Mouse (Mus musculus): Measurements from ENCODE around the gene Dalrd3. TPM values are rescaled to one million over a fixed set of nuclear protein-coding genes. Genes with fewer than 3 reads are reported as not detected.
A peak's percentile ranks its signal among the peaks of the same experiment; 100 is the strongest.

Gene Dalrd3
- polyA plus RNA-seq, 1 experiment from 2014 or later: 137 TPM

DNA sequence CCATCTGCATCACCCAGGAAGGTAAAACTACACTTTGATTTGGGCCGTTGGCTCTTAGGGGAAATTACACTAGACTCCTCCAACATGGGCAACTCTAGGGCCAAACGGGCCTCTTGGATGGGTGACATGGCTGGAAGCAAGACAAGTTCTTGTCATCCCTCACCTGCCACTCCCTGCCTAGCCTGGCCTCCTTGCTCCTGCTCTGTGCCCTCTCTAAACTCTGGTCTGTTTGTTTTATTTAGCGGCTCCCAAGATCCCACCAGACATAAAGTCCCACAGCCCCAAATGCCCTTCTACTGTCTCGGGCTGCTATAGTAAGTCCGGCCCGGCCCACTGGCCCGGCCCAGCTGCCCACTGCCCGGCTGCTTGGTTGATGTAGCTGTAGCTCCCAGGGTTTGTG, 6.0 kb upstream of the Dalrd3 start:
- Histone ChIP-seq H3K36me3 (peaks cover 47% of the 10 kb centered on the region), H3K4me1 (peaks cover 36% of the 10 kb centered on the region), H3K27ac (replicated peaks) (no peak overlapping the region), H3K4me2 (replicated peaks) (no peak overlapping the region), H3K27me3 (no peaks in the 10 kb centered on the region), H3K9me3 (replicated peaks) (no peaks in the 10 kb centered on the region), H3K9ac (no peak overlapping the region), H3K4me3 (replicated peaks) (no peak overlapping the region)
- WGBS: 93% methylated on average over 8 of the region's 8 CpGs
- no peak for ATAC-seq (ENCODE audit: insufficient number of reproducible peaks, low FRiP score, low TSS enrichment, low read depth)

DNA sequence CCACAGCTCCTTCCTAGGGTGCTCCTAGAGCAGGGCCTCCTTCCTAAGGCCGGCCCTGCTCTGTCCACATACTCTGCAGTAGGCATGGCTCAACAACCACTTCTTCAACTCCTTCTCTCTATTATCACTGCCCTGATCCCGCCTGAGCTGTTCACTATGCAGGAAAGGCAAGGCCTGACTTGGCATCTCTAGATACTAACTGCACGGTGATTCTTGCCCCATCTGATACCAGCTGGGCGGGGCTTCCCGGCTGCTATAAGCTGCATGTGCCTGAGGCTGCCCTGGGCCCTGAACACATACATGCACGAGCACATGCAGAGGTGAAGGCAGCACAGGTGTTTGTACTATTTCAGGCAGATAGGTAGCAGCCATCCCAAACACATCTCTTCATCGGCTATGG, 5.6 kb upstream of the Dalrd3 start:
- Histone ChIP-seq H3K4me1 (peaks cover 39% of the 10 kb centered on the region), H3K4me2 (replicated peaks) (no peak overlapping the region), H3K9me3 (replicated peaks) (no peaks in the 10 kb centered on the region), H3K4me3 (replicated peaks) (no peak overlapping the region), H3K36me3 (peaks cover 43% of the 10 kb centered on the region), H3K9ac (no peak overlapping the region), H3K27me3 (no peaks in the 10 kb centered on the region), H3K27ac (replicated peaks) (no peak overlapping the region)
- no peak for ATAC-seq (ENCODE audit: insufficient number of reproducible peaks, low FRiP score, low TSS enrichment, low read depth)
- WGBS: 75% methylated on average over 7 of the region's 7 CpGs

DNA sequence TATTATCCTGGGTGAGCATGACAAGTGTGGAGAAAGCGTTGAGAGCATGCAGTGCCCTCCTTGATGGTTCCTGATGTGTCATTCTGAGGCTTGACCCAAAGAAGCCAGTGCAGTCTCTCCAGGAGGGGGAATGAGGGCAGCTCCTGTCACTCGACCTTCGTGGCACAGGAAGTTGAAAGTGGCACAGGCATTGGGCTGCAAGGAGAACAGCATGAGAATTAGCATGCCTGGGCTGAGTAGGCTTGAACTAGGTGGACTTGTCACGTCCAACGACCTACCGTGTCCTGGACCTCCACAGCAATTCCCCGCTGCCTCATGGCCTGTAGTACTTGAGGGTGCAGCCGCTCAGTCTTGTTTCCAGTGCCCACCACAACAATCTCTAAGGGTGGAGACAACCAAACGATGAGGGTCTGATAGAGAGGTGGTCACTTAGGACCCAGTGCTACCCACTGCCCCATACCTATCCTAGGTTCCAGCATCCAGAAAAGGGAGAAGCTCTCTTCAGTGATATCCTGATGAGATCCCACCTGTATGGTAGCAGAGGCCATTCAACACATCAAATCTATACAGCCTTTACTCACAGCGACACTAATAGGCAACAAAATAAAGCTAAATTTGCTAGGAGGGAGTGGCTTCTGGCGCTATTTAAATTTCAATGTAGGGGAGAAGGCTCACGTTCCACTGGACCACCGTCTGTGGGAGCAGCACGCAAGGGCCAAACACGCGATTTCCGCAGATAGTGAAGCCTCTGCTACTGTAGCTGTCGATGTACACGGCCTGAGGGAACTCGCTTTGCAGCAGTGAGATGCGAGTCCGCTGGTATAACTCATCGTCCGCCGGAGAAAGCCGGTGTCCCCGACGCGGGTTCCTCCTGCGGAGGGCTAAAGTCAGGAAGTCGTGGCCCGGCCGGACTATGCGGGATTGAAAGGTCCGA, 3.5 kb upstream of the Dalrd3 start:
- H3K36me3 ChIP-seq: peaks cover 40% of the 10 kb centered on the region
- WGBS: 12% methylated on average over 35 of the region's 35 CpGs
- no peak for ATAC-seq (ENCODE audit: insufficient number of reproducible peaks, low FRiP score, low TSS enrichment, low read depth)
- peak overlapping the region; percentile 72 for H3K4me3 ChIP-seq (replicated peaks)
- H3K4me1 ChIP-seq: peaks cover 48% of the 10 kb centered on the region
- H3K9ac ChIP-seq: peak overlapping the region; percentile 75
- H3K27ac ChIP-seq (replicated peaks): peak overlapping the region; percentile 96
- no peaks in the 10 kb centered on the region for H3K9me3 ChIP-seq (replicated peaks)
- H3K4me2 ChIP-seq (replicated peaks): peak overlapping the region; percentile 97
- H3K27me3 ChIP-seq: no peaks in the 10 kb centered on the region

DNA sequence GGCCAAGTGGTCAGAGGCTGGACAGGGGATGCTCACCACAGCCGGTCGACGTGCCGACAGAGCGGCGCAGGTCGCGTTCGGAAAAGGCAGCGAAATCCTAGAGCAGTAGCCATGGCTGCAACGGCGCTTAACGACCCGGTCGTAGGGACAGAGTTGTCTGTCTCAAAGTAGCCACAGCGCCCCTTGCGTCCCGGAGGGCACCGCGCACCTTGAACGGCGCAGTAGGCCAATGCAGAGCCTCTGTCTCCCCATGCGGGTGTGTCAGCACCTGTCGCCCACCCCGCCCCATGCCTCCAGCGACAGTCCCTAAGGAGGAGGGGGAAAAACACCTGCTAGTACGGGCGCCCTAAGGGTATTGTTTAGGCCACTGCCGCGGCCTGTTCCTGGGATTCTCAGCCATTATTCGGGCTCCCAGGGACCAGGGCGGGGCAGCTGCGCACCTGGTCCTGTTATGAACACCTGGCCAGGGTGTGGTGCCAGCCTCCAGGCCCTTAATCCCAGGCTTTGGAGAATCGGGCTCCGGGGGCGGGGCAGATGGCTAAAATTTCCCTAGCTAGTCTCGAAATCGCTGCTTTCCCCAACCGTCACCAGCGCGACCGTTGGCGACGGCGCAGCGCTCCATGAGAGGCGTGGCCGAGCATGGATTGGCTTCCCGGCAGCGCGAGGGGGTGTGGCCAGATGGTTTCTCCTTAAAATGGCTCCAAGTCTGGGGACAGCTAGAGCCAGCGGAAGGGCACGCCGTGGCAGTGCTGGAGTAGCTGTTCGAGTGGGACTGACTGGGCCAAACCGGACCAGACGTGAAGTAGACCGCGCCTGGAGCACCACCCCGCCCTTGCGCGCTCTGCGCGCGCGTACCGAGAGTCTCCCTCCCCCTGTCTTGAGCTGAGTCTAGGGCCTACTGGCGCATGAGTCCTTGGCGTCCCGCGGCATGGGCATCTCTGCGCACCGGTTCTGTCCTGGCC, 2.6 kb upstream of the Dalrd3 start, which contains the start of gene Ndufaf3:
TSS of gene Ndufaf3 (minus strand) at position 620 of the 962 bp plus-strand sequence.
- WGBS: under 1% methylated on average over 73 of the region's 73 CpGs
- H3K36me3 ChIP-seq: peaks cover 46% of the 10 kb centered on the region

DNA sequence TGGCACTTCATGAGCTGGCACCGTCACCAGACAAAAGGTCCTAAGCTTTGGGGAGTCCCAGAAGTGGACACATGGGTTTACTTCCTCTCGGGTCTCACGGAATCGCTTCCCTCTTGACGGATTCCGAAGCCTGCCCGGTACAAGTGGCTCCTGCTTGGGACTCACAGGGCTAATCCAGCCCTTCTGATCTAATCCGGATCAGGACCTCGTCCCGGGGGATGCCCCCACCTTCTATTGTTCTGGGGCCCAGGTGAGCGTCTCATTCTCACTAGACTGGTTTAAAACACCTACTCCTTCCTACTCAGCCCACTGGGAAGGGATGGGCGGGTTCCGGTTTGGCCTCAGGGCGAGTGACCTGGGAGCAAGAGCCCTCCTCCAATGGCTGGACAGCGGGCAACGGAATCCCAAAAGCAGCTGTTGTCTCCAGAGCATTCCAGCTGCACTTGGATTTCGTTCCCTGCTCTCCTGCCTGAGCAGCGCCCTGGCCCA, 1.7 kb upstream of the Dalrd3 start:
- H3K4me1 ChIP-seq: peaks cover 40% of the 10 kb centered on the region
- H3K9ac ChIP-seq: peak overlapping the region; percentile 75
- H3K27ac ChIP-seq (replicated peaks): peak overlapping the region; percentile 96
- H3K27me3 ChIP-seq: no peaks in the 10 kb centered on the region
- no peaks in the 10 kb centered on the region for H3K9me3 ChIP-seq (replicated peaks)
- ATAC-seq (ENCODE audit: insufficient number of reproducible peaks, low FRiP score, low TSS enrichment, low read depth): no peak
- H3K36me3 ChIP-seq: peaks cover 47% of the 10 kb centered on the region
- H3K4me3 ChIP-seq (replicated peaks): peak overlapping the region; percentile 72
- 7% methylated on average over 18 of the region's 18 CpGs for WGBS
- H3K4me2 ChIP-seq (replicated peaks): peak overlapping the region; percentile 97

More for the DNA sequence above, 2.6 kb upstream of the Dalrd3 start, which contains the start of gene Ndufaf3:
- Histone ChIP-seq H3K9ac (peak within 1 kb of the TSS; percentile 75), H3K27me3 (no peaks in the 10 kb centered on the region), H3K4me1 (peaks cover 40% of the 10 kb centered on the region), H3K4me2 (replicated peaks) (peak within 1 kb of the TSS; percentile 97), H3K4me3 (replicated peaks) (peak within 1 kb of the TSS; percentile 72), H3K9me3 (replicated peaks) (no peaks in the 10 kb centered on the region), H3K27ac (replicated peaks) (peak within 1 kb of the TSS; percentile 96)
- peak; percentile 86 for ATAC-seq (ENCODE audit: insufficient number of reproducible peaks, low FRiP score, low TSS enrichment, low read depth)

DNA sequence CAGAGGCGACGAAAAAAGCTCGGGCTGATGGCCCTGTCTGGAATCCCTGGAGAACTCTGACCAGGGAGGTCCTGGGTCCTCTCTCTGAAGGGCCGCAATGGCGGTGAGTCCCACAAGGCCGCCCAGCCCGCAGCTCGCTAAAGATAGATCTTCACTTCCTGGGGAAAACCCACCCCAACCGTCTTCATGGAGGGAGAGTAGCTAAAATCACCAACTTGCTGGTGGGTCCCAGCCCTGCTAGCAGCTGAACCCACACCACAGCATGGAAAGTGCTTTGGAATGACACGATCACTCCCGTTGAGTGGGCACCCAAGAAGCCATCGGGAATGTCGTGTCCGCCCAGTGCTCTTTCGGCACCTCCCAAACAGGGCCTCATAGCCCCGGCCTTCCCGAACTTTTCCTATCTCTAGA, 1.2 kb upstream of the Dalrd3 start:
- H3K4me3 ChIP-seq (replicated peaks): peak overlapping the region; percentile 72
- 79% methylated on average over 17 of the region's 17 CpGs for WGBS
- peaks cover 40% of the 10 kb centered on the region for H3K4me1 ChIP-seq
- no peak overlapping the region for H3K9ac ChIP-seq
- H3K27ac ChIP-seq (replicated peaks): peak overlapping the region; percentile 96
- peaks cover 48% of the 10 kb centered on the region for H3K36me3 ChIP-seq
- ATAC-seq (ENCODE audit: insufficient number of reproducible peaks, low FRiP score, low TSS enrichment, low read depth): no peak
- H3K27me3 ChIP-seq: no peaks in the 10 kb centered on the region
- peak overlapping the region; percentile 97 for H3K4me2 ChIP-seq (replicated peaks)
- H3K9me3 ChIP-seq (replicated peaks): no peaks in the 10 kb centered on the region

DNA sequence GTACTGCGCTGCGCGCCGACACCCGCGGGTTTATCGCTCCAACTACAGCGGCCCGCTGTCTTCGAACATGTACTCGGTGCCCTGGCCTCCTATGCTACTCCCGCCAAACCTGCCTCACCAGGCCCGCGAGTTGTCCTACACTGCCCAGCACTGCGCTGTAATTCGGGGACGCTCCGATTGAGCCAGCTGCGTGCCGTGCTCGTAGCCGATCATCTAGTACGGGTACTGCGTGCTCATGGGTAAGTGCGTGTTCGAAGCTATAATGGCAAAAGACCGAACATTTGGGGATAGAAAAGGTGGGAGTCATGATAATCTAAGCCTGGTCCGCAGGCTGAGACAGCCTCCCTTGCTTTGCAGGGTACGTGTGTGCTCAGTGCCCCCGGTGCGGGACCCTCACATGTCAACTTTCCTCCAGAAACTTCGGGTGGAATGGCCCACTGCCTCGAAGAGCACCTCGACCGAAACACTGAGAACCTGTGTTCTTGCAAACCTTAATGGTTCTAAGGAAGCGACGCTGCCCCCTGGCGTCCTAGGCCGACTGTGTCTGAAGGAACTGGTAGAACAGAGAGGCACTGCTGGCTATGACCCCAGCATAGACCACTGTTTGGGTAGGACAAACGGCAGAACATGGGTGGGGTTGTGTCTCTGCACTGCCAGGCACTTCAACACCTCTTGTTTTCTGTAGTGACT, 666 bp downstream of the Dalrd3 start:
- H3K4me2 ChIP-seq (replicated peaks): peak overlapping the region; percentile 96
- no peaks in the 10 kb centered on the region for H3K9me3 ChIP-seq (replicated peaks)
- no peak for ATAC-seq (ENCODE audit: insufficient number of reproducible peaks, low FRiP score, low TSS enrichment, low read depth)
- H3K36me3 ChIP-seq: peaks cover 49% of the 10 kb centered on the region
- H3K9ac ChIP-seq: peak overlapping the region; percentile 48
- H3K4me1 ChIP-seq: peaks cover 47% of the 10 kb centered on the region
- peak overlapping the region; percentile 68 for H3K27ac ChIP-seq (replicated peaks)
- H3K27me3 ChIP-seq: no peaks in the 10 kb centered on the region
- peak overlapping the region; percentile 69 for H3K4me3 ChIP-seq (replicated peaks)
- WGBS: 2% methylated on average over 40 of the region's 40 CpGs

DNA sequence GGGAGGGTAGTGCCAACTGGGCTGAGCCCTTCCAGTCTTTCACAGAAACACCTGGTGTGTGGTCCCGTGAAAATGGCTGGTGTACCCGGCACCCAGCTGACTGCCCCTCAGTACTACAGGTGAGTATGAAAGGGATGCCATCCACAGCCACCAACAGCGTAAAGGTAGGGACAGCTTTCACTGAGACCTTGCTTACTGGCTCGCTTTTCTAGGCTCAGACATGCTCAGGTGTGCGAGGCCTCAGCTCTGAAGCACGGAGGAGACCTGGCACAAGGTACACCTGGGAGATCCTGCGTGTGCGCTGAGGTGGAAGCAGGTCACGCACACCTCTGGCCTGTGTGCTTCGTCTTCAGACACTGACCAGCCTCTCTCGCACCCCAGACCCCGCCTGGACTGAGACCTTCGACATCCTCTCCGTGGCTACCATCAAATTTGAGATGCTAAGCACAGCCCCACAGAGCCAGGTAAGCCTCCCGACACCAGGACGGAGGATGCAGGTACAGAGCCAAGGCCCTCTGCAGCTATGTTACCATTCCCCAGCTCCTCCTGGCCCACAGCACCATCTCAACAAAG, 1.8 kb downstream of the Dalrd3 start:
- Histone ChIP-seq H3K4me2 (replicated peaks) (no peak overlapping the region), H3K27me3 (no peaks in the 10 kb centered on the region), H3K36me3 (peaks cover 53% of the 10 kb centered on the region), H3K27ac (replicated peaks) (no peak overlapping the region), H3K9me3 (replicated peaks) (no peaks in the 10 kb centered on the region), H3K4me1 (peaks cover 48% of the 10 kb centered on the region), H3K9ac (no peak overlapping the region), H3K4me3 (replicated peaks) (no peak overlapping the region)
- WGBS: 93% methylated on average over 16 of the region's 16 CpGs
- no peak for ATAC-seq (ENCODE audit: insufficient number of reproducible peaks, low FRiP score, low TSS enrichment, low read depth)

DNA sequence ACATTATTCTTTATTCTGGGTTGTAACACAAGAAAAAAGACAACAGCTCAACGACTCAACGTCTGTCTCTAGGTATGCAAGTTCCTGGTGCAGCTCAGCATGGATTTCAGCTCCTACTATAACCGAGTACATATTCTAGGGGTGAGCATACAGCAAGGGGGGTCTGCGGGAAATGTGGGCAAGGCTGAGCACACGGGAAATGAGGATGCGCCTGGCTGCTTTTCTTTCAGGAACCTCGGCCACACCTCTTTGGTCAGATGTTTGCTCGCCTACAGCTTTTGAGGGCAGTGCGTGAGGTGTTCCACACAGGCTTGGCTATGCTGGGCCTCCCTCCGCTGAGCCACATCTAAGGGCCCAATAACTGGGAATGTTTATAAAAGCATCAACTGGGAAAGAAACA, 2.6 kb downstream of the Dalrd3 start:
- Histone ChIP-seq H3K27me3 (no peaks in the 10 kb centered on the region), H3K36me3 (peaks cover 53% of the 10 kb centered on the region), H3K27ac (replicated peaks) (no peak overlapping the region), H3K4me3 (replicated peaks) (no peak overlapping the region), H3K9me3 (replicated peaks) (no peaks in the 10 kb centered on the region), H3K4me2 (replicated peaks) (no peak overlapping the region), H3K4me1 (peaks cover 57% of the 10 kb centered on the region), H3K9ac (no peak overlapping the region)
- 81% methylated on average over 10 of the region's 10 CpGs for WGBS
- no peak for ATAC-seq (ENCODE audit: insufficient number of reproducible peaks, low FRiP score, low TSS enrichment, low read depth)

Measured in embryonic facial prominence, embryonic 15.5 days (tissue).